Mouse (Mus musculus) cortical plate, adult 2 months (tissue): Measurements from ENCODE around the gene Bend6.

Source experiments
- CTCF ChIP-seq: fragments of 200-500 bp; IDR thresholded peaks from 2 replicates; pipeline ENCODE4 v1.5.1; 2011; ENCODE audit warnings: mild to moderate bottlenecking, control low read depth, low read length; ENCODE audit not compliant: insufficient read depth; ENCODE audit errors: extremely low read depth
- POLR2A ChIP-seq: fragments of 200-500 bp; IDR thresholded peaks from 2 replicates; pipeline ENCODE4 v1.6.1; 2011; ENCODE audit warnings: mild to moderate bottlenecking, low read length, control low read depth; ENCODE audit not compliant: insufficient read depth; ENCODE audit errors: extremely low read depth

GRCm38 (mm10) chr1:33903587-33903986 lies 4.0 kb downstream of the Bend6 start:
- no peak for TF ChIP-seq CTCF
- TF ChIP-seq POLR2A: no peak
